Mouse (Mus musculus) right cerebral cortex, postnatal 14 days (tissue): ENCODE data around the gene Olfr599.
"Not testable (repeated sequence)": the region's sequence is repeated elsewhere in the genome, so short reads cannot be mapped to it uniquely, and the experiment has no call there.

Experiments used
- DNase-seq: peaks from one replicate; pipeline ENCODE4 v3.0.0; 2022

Gene Olfr599

GRCm38 (mm10) chr7:103335617-103336016 is at the start of gene Olfr599:
Gene Olfr599 (plus strand): TSS chr7:103335917.
- no peak for DNase-seq

- DNase-seq, result not testable (repeated sequence)
These were observed 30.4 kb upstream of the Olfr599 start, which contains the start of gene Olfr596 for GRCm38 (mm10) chr7:103305348-103305747. Gene Olfr596 (plus strand): TSS chr7:103305648.

GRCm38 (mm10) chr7:103316015-103316414 is 19.7 kb upstream of the Olfr599 start, which contains the start of gene Olfr597:
Gene Olfr597 (plus strand): TSS chr7:103316315.
- not testable (repeated sequence) for DNase-seq

GRCm38 (mm10) chr7:103323268-103323667 is 12.4 kb upstream of the Olfr599 start, which contains the start of gene Olfr598:
Gene Olfr598 (plus strand): TSS chr7:103323568.
- DNase-seq, result no peak

GRCm38 (mm10) chr7:103349569-103349968 is 13.9 kb downstream of the Olfr599 start, which contains the start of gene Olfr600:
Gene Olfr600 (minus strand): TSS chr7:103349669.
- no peak for DNase-seq

GRCm38 (mm10) chr7:103362555-103362954 is 26.8 kb downstream of the Olfr599 start, which contains the start of gene Olfr601:
Gene Olfr601 (minus strand): TSS chr7:103362655.
- DNase-seq, result no peak

- no peak for DNase-seq
These were observed 50.4 kb downstream of the Olfr599 start, which contains the start of gene Olfr603 for GRCm38 (mm10) chr7:103386077-103386476. Gene Olfr603 (minus strand): TSS chr7:103386177.
